In the genomic region with DNA sequence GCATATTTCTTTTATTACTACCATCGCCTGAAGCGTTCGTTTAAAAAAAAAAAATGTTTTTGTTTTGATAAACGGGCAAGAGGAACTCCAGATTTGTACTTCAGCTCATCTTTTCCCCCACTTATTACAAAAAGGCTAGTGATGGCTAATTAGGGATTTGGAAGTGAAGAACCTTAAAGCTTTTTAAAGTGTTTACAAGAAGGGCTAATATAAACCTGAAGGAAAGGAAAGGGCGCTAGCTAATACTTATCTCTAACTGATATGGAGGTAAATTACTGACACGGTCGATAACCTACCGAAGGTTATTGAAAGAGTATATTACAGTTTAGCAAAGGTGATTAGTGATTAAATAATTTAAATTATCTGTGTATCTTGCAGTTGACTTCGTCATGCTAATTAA, we compare ENCODE assay signal across 7 mouse cellular contexts. TPM values are rescaled to one million over a fixed set of nuclear protein-coding genes. Genes with fewer than 3 reads are reported as not detected.
DNase-seq lines count a peak whose midpoint lies in the region; ATAC-seq and TF ChIP-seq lines count a peak whose summit lies in the region.

No protein-coding gene starts in this region.

- no peaks in the 10 kb centered on the region for H3K27me3 ChIP-seq in lung, postnatal 0 days (replicated peaks; ENCODE audit: insufficient read depth, low read length)
- H3K27me3 ChIP-seq in forebrain, embryonic 10.5 days (ENCODE audit: poor library complexity, severe bottlenecking) = no peaks in the 10 kb centered on the region
- H3K27me3 ChIP-seq in limb, embryonic 10.5 days (ENCODE audit: low read depth, poor library complexity, severe bottlenecking) = no peaks in the 10 kb centered on the region
- H3K27me3 ChIP-seq in small intestine, adult 2 months (ENCODE audit: control insufficient read depth, insufficient read depth, low read length) = no peaks in the 10 kb centered on the region

- TF ChIP-seq POLR2A in small intestine, adult 2 months (IDR thresholded peaks at IDR 0.05; ENCODE audit: low read depth, low read length) = no peak

- ATAC-seq in lung, postnatal 0 days = no peak

- TF ChIP-seq CTCF in lung, postnatal 0 days (IDR thresholded peaks at IDR 0.05) = no peak
- no peak for TF ChIP-seq CTCF in small intestine, adult 2 months (IDR thresholded peaks at IDR 0.05; ENCODE audit: extremely low read depth, insufficient read length, insufficient replicate concordance, low read depth, low read length)

- H3K4me2 ChIP-seq in lung, postnatal 0 days (replicated peaks; ENCODE audit: low read depth, low read length) = peak overlapping the region; percentile 66

- H3K9me3 ChIP-seq in lung, postnatal 0 days (ENCODE audit: low read length) = no peaks in the 10 kb centered on the region
- no peaks in the 10 kb centered on the region for H3K9me3 ChIP-seq in forebrain, embryonic 10.5 days
- no peaks in the 10 kb centered on the region for H3K9me3 ChIP-seq in limb, embryonic 10.5 days (replicated peaks)

- DNase-seq in lung, postnatal 0 days (ENCODE audit: low spot score) = no peak
- DNase-seq in lung, postnatal 36 days = no peak
- DNase-seq in forebrain, embryonic 10.5 days (ENCODE audit: extremely low spot score, low spot score) = no peak
- no peak for DNase-seq in limb, embryonic 10.5 days (ENCODE audit: low spot score)
- no peak for DNase-seq in adrenal gland, adult 2 months
- no peak for DNase-seq in layer of hippocampus, adult 9-10 months (ENCODE audit: low spot score)

- H3K4me1 ChIP-seq in lung, postnatal 0 days (ENCODE audit: insufficient read depth, low read depth, low read length) = peaks cover 4% of the 10 kb centered on the region; the same call in 1 of the 2 replicates
- H3K4me1 ChIP-seq in forebrain, embryonic 10.5 days = peaks cover 27% of the 10 kb centered on the region
- H3K4me1 ChIP-seq in limb, embryonic 10.5 days = peaks cover 23% of the 10 kb centered on the region
- H3K4me1 ChIP-seq in small intestine, adult 2 months (ENCODE audit: control insufficient read depth, insufficient read depth, insufficient read length, low read length) = peaks cover 3% of the 10 kb centered on the region; the same call in 1 of the 2 replicates

- no peaks in the 10 kb centered on the region for H3K36me3 ChIP-seq in lung, postnatal 0 days (ENCODE audit: insufficient read depth, low read length)
- H3K36me3 ChIP-seq in forebrain, embryonic 10.5 days (replicated peaks) = peaks cover 6% of the 10 kb centered on the region; the same call in 1 of the 2 replicates
- peaks cover 3% of the 10 kb centered on the region for H3K36me3 ChIP-seq in limb, embryonic 10.5 days
- 0 out of 2 replicates have a peak, but pooled peaks cover 3% of the 10 kb centered on the region for H3K36me3 ChIP-seq in small intestine, adult 2 months (ENCODE audit: control insufficient read depth, insufficient read depth, low read length)

- no peak for TF ChIP-seq EP300 in lung, postnatal 0 days (IDR thresholded peaks at IDR 0.05)

- under 1% methylated on average over 9 of the region's 9 CpGs for WGBS in lung, postnatal 0 days
- under 1% methylated on average over 9 of the region's 9 CpGs for WGBS in forebrain, embryonic 10.5 days
- WGBS in limb, embryonic 10.5 days = 3% methylated on average over 9 of the region's 9 CpGs
- 2% methylated on average over 9 of the region's 9 CpGs for WGBS in small intestine, adult 2 months

- peak overlapping the region; percentile 99 for H3K4me3 ChIP-seq in lung, postnatal 0 days (ENCODE audit: low read depth, low read length)
- peak overlapping the region; percentile 86 for H3K4me3 ChIP-seq in forebrain, embryonic 10.5 days
- peak overlapping the region; percentile 90 for H3K4me3 ChIP-seq in limb, embryonic 10.5 days
- peak overlapping the region; percentile 97; the same call in 1 of the 2 replicates for H3K4me3 ChIP-seq in small intestine, adult 2 months (ENCODE audit: low read depth, low read length)

- peak overlapping the region; percentile 3; the same call in 1 of the 2 replicates for H3K9ac ChIP-seq in lung, postnatal 0 days (replicated peaks; ENCODE audit: low read depth)

- H3K27ac ChIP-seq in lung, postnatal 0 days (ENCODE audit: low read length) = peak overlapping the region; percentile 100
- H3K27ac ChIP-seq in forebrain, embryonic 10.5 days = peak overlapping the region; percentile 100
- peak overlapping the region; percentile 99 for H3K27ac ChIP-seq in limb, embryonic 10.5 days
- 0 out of 2 replicates have a peak overlapping the region, but pooled peaks have one; percentile 94 for H3K27ac ChIP-seq in small intestine, adult 2 months (ENCODE audit: insufficient read depth, low read depth, low read length)

RNA-seq across cellular contexts. Expression of gene Phip, which starts 0.9 kb away (rescaled TPM):
- 31.0 and 38.1 TPM in 2 replicates for polyA plus RNA-seq in lung, postnatal 0 days (2015; fragmentation: Nextera tagmentation; extraction: Ambion mirVana)
- polyA plus RNA-seq in forebrain, embryonic 10.5 days (2016; fragmentation: Nextera tagmentation; extraction: Ambion mirVana) = 118 and 119 TPM in 2 replicates
- 113 and 130 TPM in 2 replicates for polyA plus RNA-seq in limb, embryonic 10.5 days (2016; fragmentation: Nextera tagmentation; extraction: Ambion mirVana)
- polyA plus RNA-seq in small intestine, adult 2 months (2012; rRNA removed) = 0.77 and 1.3 TPM in 2 replicates
- 10 to 100 TPM; 59.1 to 80.7 TPM for total RNA-seq in adrenal gland, adult 2 months (2021)
- polyA plus RNA-seq in adrenal gland, adult 2 months (2012; rRNA removed) = 1.4 and 4.4 TPM in 2 replicates
